Mouse (Mus musculus): ENCODE results near the gene Sema3a. TPM values are rescaled to one million over a fixed set of nuclear protein-coding genes. Genes with fewer than 3 reads are reported as not detected.

The Sema3a gene
- polyA plus RNA-seq, 1 experiment = 0.24 TPM

GRCm38 (mm10) chr5:13354913-13355312 is 229.7 kb downstream of the Sema3a start:
- no peaks in the 10 kb centered on the region for H3K4me1 ChIP-seq (ENCODE audit: control insufficient read depth, insufficient read depth, low read length)
- H3K9me3 ChIP-seq (replicated peaks; ENCODE audit: control insufficient read depth, insufficient read depth, low read length, poor library complexity, severe bottlenecking) = no peaks in the 10 kb centered on the region
- H3K9ac ChIP-seq (ENCODE audit: low read depth, poor library complexity, severe bottlenecking) = no peak overlapping the region
- TF ChIP-seq EP300 (IDR thresholded peaks at IDR 0.05; ENCODE audit: insufficient read depth, low read depth, low read length) (no peak), POLR2A (IDR thresholded peaks at IDR 0.05; ENCODE audit: insufficient read depth, low read length) (no peak), CTCF (IDR thresholded peaks at IDR 0.05; ENCODE audit: low read depth, low read length) (no peak)
- no peak overlapping the region for H3K27ac ChIP-seq (ENCODE audit: insufficient read depth, low read length)
- no peaks in the 10 kb centered on the region for H3K27me3 ChIP-seq (ENCODE audit: control insufficient read depth, insufficient read depth, low read length, poor library complexity, severe bottlenecking)
- H3K36me3 ChIP-seq (ENCODE audit: control insufficient read depth, insufficient read depth, low read length, poor library complexity, severe bottlenecking) = no peaks in the 10 kb centered on the region
- no peak overlapping the region for H3K4me3 ChIP-seq (ENCODE audit: low read depth, low read length)

DNA sequence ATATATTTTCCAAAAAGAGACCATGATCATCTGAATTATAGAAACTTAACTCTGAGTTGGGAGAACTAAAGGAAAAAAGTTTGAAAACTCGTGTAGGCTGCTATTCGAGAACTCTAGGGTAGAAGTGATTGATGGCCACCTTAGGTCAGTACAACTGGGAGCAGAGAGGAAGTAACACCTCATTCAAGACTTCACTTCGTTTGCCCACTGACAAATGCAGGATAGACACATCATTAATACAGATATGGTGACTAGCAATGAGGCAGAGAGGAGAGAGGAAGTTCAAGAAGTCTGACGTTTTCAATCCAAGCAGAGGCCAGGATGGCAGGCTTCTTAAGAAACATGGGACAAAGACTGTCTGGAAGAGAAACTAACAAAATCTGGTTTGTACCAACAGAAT is 233.6 kb downstream of the Sema3a start:
- TF ChIP-seq CTCF (IDR thresholded peaks at IDR 0.05; ENCODE audit: low read depth, low read length) (no peak), EP300 (IDR thresholded peaks at IDR 0.05; ENCODE audit: insufficient read depth, low read depth, low read length) (no peak), POLR2A (IDR thresholded peaks at IDR 0.05; ENCODE audit: insufficient read depth, low read length) (no peak)

GRCm38 (mm10) chr5:13360711-13361110 is 235.5 kb downstream of the Sema3a start:
- no peak for TF ChIP-seq POLR2A (IDR thresholded peaks at IDR 0.05; ENCODE audit: insufficient read depth, low read length)
- no peak for TF ChIP-seq EP300 (IDR thresholded peaks at IDR 0.05; ENCODE audit: insufficient read depth, low read depth, low read length)
- TF ChIP-seq CTCF (IDR thresholded peaks at IDR 0.05; ENCODE audit: low read depth, low read length) = no peak
- H3K9me3 ChIP-seq (replicated peaks; ENCODE audit: control insufficient read depth, insufficient read depth, low read length, poor library complexity, severe bottlenecking) = no peaks in the 10 kb centered on the region
- no peak overlapping the region for H3K9ac ChIP-seq (ENCODE audit: low read depth, poor library complexity, severe bottlenecking)
- no peaks in the 10 kb centered on the region for H3K36me3 ChIP-seq (ENCODE audit: control insufficient read depth, insufficient read depth, low read length, poor library complexity, severe bottlenecking)
- no peaks in the 10 kb centered on the region for H3K27me3 ChIP-seq (ENCODE audit: control insufficient read depth, insufficient read depth, low read length, poor library complexity, severe bottlenecking)
- H3K27ac ChIP-seq (ENCODE audit: insufficient read depth, low read length) = no peak overlapping the region
- no peaks in the 10 kb centered on the region for H3K4me1 ChIP-seq (ENCODE audit: control insufficient read depth, insufficient read depth, low read length)
- H3K4me3 ChIP-seq (ENCODE audit: low read depth, low read length) = no peak overlapping the region

More for the DNA sequence above, 233.6 kb downstream of the Sema3a start:
- Histone ChIP-seq H3K36me3 (ENCODE audit: control insufficient read depth, insufficient read depth, low read length, poor library complexity, severe bottlenecking) (no peaks in the 10 kb centered on the region), H3K27me3 (ENCODE audit: control insufficient read depth, insufficient read depth, low read length, poor library complexity, severe bottlenecking) (no peaks in the 10 kb centered on the region), H3K4me1 (ENCODE audit: control insufficient read depth, insufficient read depth, low read length) (no peaks in the 10 kb centered on the region), H3K4me3 (ENCODE audit: low read depth, low read length) (no peak overlapping the region), H3K9me3 (replicated peaks; ENCODE audit: control insufficient read depth, insufficient read depth, low read length, poor library complexity, severe bottlenecking) (no peaks in the 10 kb centered on the region), H3K9ac (ENCODE audit: low read depth, poor library complexity, severe bottlenecking) (no peak overlapping the region), H3K27ac (ENCODE audit: insufficient read depth, low read length) (no peak overlapping the region)

DNA sequence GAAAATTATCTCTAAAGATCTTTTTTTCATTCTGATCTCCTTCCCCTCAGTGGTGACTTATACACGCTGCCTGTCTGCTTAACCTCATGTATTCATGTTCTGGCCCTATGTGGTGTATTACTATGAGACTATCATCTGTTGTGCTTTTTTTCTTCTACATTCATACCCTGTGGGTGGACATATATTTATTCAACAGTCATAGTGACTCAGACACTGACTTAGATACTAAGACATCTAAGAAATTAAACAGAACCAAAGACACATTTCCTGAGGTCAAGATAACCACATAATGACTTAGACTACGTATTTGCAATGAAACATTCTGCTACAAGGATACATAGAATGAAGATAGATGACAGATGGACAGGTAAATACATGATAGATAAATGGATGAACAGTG is 239.9 kb downstream of the Sema3a start:
- Histone ChIP-seq H3K9ac (ENCODE audit: low read depth, poor library complexity, severe bottlenecking) (no peak overlapping the region), H3K27me3 (ENCODE audit: control insufficient read depth, insufficient read depth, low read length, poor library complexity, severe bottlenecking) (no peaks in the 10 kb centered on the region), H3K36me3 (ENCODE audit: control insufficient read depth, insufficient read depth, low read length, poor library complexity, severe bottlenecking) (no peaks in the 10 kb centered on the region), H3K27ac (ENCODE audit: insufficient read depth, low read length) (no peak overlapping the region), H3K4me1 (ENCODE audit: control insufficient read depth, insufficient read depth, low read length) (no peaks in the 10 kb centered on the region), H3K4me3 (ENCODE audit: low read depth, low read length) (no peak overlapping the region), H3K9me3 (replicated peaks; ENCODE audit: control insufficient read depth, insufficient read depth, low read length, poor library complexity, severe bottlenecking) (no peaks in the 10 kb centered on the region)
- TF ChIP-seq CTCF (IDR thresholded peaks at IDR 0.05; ENCODE audit: low read depth, low read length) = no peak
- no peak for TF ChIP-seq EP300 (IDR thresholded peaks at IDR 0.05; ENCODE audit: insufficient read depth, low read depth, low read length)
- no peak for TF ChIP-seq POLR2A (IDR thresholded peaks at IDR 0.05; ENCODE audit: insufficient read depth, low read length)

DNA sequence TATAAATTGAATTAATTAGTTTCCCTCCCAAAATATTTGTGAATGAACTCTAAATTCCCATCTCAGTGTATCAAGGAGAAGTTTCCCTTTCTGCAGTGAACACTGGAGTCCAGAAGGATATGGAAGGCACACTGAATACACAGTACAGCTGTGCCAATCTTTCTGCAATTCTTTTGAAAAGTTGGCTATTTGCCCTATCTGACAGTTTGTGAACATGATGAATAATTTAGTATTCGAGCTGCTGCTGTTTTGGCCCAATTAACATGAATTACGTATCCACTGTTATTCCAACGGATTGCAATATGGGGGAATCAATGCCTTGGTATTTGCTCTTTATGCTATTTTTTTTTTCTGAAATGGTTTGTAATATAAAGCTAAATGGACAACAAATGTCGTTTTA is 254.0 kb downstream of the Sema3a start:
- Histone ChIP-seq H3K27ac (ENCODE audit: insufficient read depth, low read length) (no peak overlapping the region), H3K9ac (ENCODE audit: low read depth, poor library complexity, severe bottlenecking) (no peak overlapping the region), H3K36me3 (ENCODE audit: control insufficient read depth, insufficient read depth, low read length, poor library complexity, severe bottlenecking) (no peaks in the 10 kb centered on the region), H3K27me3 (ENCODE audit: control insufficient read depth, insufficient read depth, low read length, poor library complexity, severe bottlenecking) (no peaks in the 10 kb centered on the region), H3K4me1 (ENCODE audit: control insufficient read depth, insufficient read depth, low read length) (no peaks in the 10 kb centered on the region), H3K9me3 (replicated peaks; ENCODE audit: control insufficient read depth, insufficient read depth, low read length, poor library complexity, severe bottlenecking) (no peaks in the 10 kb centered on the region), H3K4me3 (ENCODE audit: low read depth, low read length) (no peak overlapping the region)
- no peak for TF ChIP-seq CTCF (IDR thresholded peaks at IDR 0.05; ENCODE audit: low read depth, low read length)
- TF ChIP-seq POLR2A (IDR thresholded peaks at IDR 0.05; ENCODE audit: insufficient read depth, low read length) = no peak
- no peak for TF ChIP-seq EP300 (IDR thresholded peaks at IDR 0.05; ENCODE audit: insufficient read depth, low read depth, low read length)

DNA sequence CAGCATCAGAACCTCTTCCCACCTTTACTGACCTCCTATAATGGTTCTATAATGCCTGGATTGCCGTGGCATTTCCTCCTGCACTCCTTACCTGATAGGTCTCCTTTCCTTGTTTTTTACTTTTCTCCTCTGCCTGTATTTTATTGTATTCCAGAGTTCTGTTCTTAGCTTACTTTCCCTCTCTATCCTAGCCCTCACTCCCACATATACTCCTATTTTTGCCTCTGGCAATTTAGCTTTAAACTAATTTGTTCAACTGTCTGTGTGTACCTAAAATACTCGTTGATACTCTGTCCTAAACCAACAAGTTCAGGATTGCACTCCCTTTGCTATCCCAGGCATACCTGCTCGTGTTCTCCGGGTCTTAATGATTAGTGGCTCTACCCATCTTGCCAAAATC is 258.8 kb downstream of the Sema3a start:
- no peaks in the 10 kb centered on the region for H3K4me1 ChIP-seq (ENCODE audit: control insufficient read depth, insufficient read depth, low read length)
- TF ChIP-seq POLR2A (IDR thresholded peaks at IDR 0.05; ENCODE audit: insufficient read depth, low read length) (no peak), CTCF (IDR thresholded peaks at IDR 0.05; ENCODE audit: low read depth, low read length) (no peak), EP300 (IDR thresholded peaks at IDR 0.05; ENCODE audit: insufficient read depth, low read depth, low read length) (no peak)
- no peaks in the 10 kb centered on the region for H3K9me3 ChIP-seq (replicated peaks; ENCODE audit: control insufficient read depth, insufficient read depth, low read length, poor library complexity, severe bottlenecking)
- no peak overlapping the region for H3K9ac ChIP-seq (ENCODE audit: low read depth, poor library complexity, severe bottlenecking)
- no peaks in the 10 kb centered on the region for H3K36me3 ChIP-seq (ENCODE audit: control insufficient read depth, insufficient read depth, low read length, poor library complexity, severe bottlenecking)
- no peak overlapping the region for H3K4me3 ChIP-seq (ENCODE audit: low read depth, low read length)
- H3K27me3 ChIP-seq (ENCODE audit: control insufficient read depth, insufficient read depth, low read length, poor library complexity, severe bottlenecking) = no peaks in the 10 kb centered on the region
- H3K27ac ChIP-seq (ENCODE audit: insufficient read depth, low read length) = no peak overlapping the region

Data from ES-Bruce4 (cell line).